Mouse (Mus musculus): Measurements from ENCODE around the gene Olfr350. TPM values are rescaled to one million over a fixed set of nuclear protein-coding genes. Genes with fewer than 3 reads are reported as not detected.

The Olfr350 gene
- not detected for total RNA-seq (2021)
- long read RNA-seq, experiment 1: 0 reads
- long read RNA-seq, experiment 2: 0 reads

GRCm38 (mm10) chr2:36846010-36846409 lies at the start of gene Olfr350:
TSS of gene Olfr350 (plus strand) at chr2:36846310.
- Histone ChIP-seq H3K4me3 (no peak within 1 kb of the TSS), H3K27ac (no peak within 1 kb of the TSS)
- TF ChIP-seq CTCF (IDR thresholded peaks at IDR 0.05): no peak
- intact Hi-C loops (cut with DNase I): no loop called here
- DNase-seq (ENCODE audit: extremely low spot score in 1 of 2, low spot score in 2 of 2): no peak

GRCm38 (mm10) chr2:36816932-36817331 lies 29.2 kb upstream of the Olfr350 start, which contains the start of gene Olfr3:
TSS of gene Olfr3 (minus strand) at chr2:36817032.
- no peak within 1 kb of the TSS for H3K4me3 ChIP-seq
- no peak within 1 kb of the TSS for H3K27ac ChIP-seq
- DNase-seq (ENCODE audit: extremely low spot score in 1 of 2, low spot score in 2 of 2): no peak
- intact Hi-C loops (cut with DNase I): no loop called here
- TF ChIP-seq CTCF (IDR thresholded peaks at IDR 0.05): no peak

GRCm38 (mm10) chr2:36862560-36862959 lies 16.4 kb downstream of the Olfr350 start, which contains the start of gene Olfr351:
TSS of gene Olfr351 (minus strand) at chr2:36862660.
- intact Hi-C loops (cut with DNase I): no loop called here
- Histone ChIP-seq H3K27ac (no peak within 1 kb of the TSS), H3K4me3 (no peak within 1 kb of the TSS)
- TF ChIP-seq CTCF (IDR thresholded peaks at IDR 0.05): no peak
- no peak for DNase-seq (ENCODE audit: extremely low spot score in 1 of 2, low spot score in 2 of 2)

GRCm38 (mm10) chr2:36868160-36868559 lies 22.1 kb downstream of the Olfr350 start, which contains the start of gene Olfr352:
TSS of gene Olfr352 (plus strand) at chr2:36868460.
- intact Hi-C loops (cut with DNase I): no loop called here
- no peak within 1 kb of the TSS for H3K4me3 ChIP-seq
- H3K27ac ChIP-seq: no peak within 1 kb of the TSS
- no peak for TF ChIP-seq CTCF (IDR thresholded peaks at IDR 0.05)
- DNase-seq (ENCODE audit: extremely low spot score in 1 of 2, low spot score in 2 of 2): no peak

GRCm38 (mm10) chr2:36892836-36893235 lies 46.7 kb downstream of the Olfr350 start, which contains the start of gene Olfr353:
TSS of gene Olfr353 (minus strand) at chr2:36892936.
- TF ChIP-seq CTCF (IDR thresholded peaks at IDR 0.05): no peak
- intact Hi-C loops (cut with DNase I): no loop called here
- H3K27ac ChIP-seq: no peak within 1 kb of the TSS
- H3K4me3 ChIP-seq: no peak within 1 kb of the TSS
- DNase-seq (ENCODE audit: extremely low spot score in 1 of 2, low spot score in 2 of 2): no peak

- Histone ChIP-seq H3K27ac (no peak overlapping the region), H3K4me3 (no peak overlapping the region)
- intact Hi-C loops (cut with DNase I): no loop called here
- no peak for DNase-seq (ENCODE audit: extremely low spot score in 1 of 2, low spot score in 2 of 2)
- no peak for TF ChIP-seq CTCF (IDR thresholded peaks at IDR 0.05)
Observed at GRCm38 (mm10) chr2:36897114-36897513, 51.0 kb downstream of the Olfr350 start.

Other genes with a start within 250 kb of the Olfr350 start
- not detected for gene Olfr345, start 206.3 kb upstream of the Olfr350 start, total RNA-seq (2021)
- gene Olfr346, start 160.5 kb upstream of the Olfr350 start, total RNA-seq (2021): not detected
- not detected for gene Olfr347, start 114.4 kb upstream of the Olfr350 start, total RNA-seq (2021)
- not detected for gene Olfr348, start 62.0 kb upstream of the Olfr350 start, total RNA-seq (2021)
- gene Olfr50, start 55.8 kb upstream of the Olfr350 start, total RNA-seq (2021): not detected
- gene Olfr3, start 29.3 kb upstream of the Olfr350 start, total RNA-seq (2021): not detected
- not detected for gene Olfr351, start 16.4 kb downstream of the Olfr350 start, total RNA-seq (2021)
- gene Olfr352, start 22.1 kb downstream of the Olfr350 start, total RNA-seq (2021): not detected
- gene Olfr353, start 46.6 kb downstream of the Olfr350 start, total RNA-seq (2021): not detected
- gene Olfr354, start 59.4 kb downstream of the Olfr350 start, total RNA-seq (2021): not detected
- gene Olfr355, start 82.6 kb downstream of the Olfr350 start, total RNA-seq (2021): not detected
- not detected for gene Olfr356, start 90.8 kb downstream of the Olfr350 start, total RNA-seq (2021)
- not detected for gene Olfr357, start 147.5 kb downstream of the Olfr350 start, total RNA-seq (2021)
- not detected for gene Olfr358, start 163.0 kb downstream of the Olfr350 start, total RNA-seq (2021)
- not detected for gene Olfr360, start 219.4 kb downstream of the Olfr350 start, total RNA-seq (2021)
- not detected for gene Olfr361, start 243.0 kb downstream of the Olfr350 start, total RNA-seq (2021)